Mouse (Mus musculus): ENCODE measurements at regions not wholly inside any gene's neighbourhood (a gene's known extent, or its start where the extent isn't known, plus 50 kb on each side); places are given as distances from the start of the nearest gene placed in this dataset.

- TF ChIP-seq CTCF (IDR thresholded peaks at IDR 0.05; ENCODE audit: borderline replicate concordance, insufficient read depth, low read length), result no peak
- no peak for TF ChIP-seq POLR2A (IDR thresholded peaks at IDR 0.05; ENCODE audit: low read depth, low read length)
These were observed 248.4 kb upstream of the Prep start for GRCm38 (mm10) chr10:44818615-44819014.

Measured in embryonic fibroblast, embryonic 13.5 days (primary cell).